Mouse (Mus musculus) gastrocnemius, adult 2 months (tissue): ENCODE results near the gene Cdkn1b. TPM values are rescaled to one million over a fixed set of nuclear protein-coding genes. Genes with fewer than 3 reads are reported as not detected.
A peak's percentile ranks its signal among the peaks of the same experiment; 100 is the strongest.

Source experiments
- DNase-seq: peaks from one replicate; pipeline ENCODE4 v3.0.0; 2022
- H3K27ac ChIP-seq: fragments of 200-600 bp; 2 replicates; pipeline ENCODE4 v1.8.1; 2022; ENCODE audit warnings: mild to moderate bottlenecking
- H3K4me3 ChIP-seq: fragments of 200-600 bp; 2 replicates; pipeline ENCODE4 v1.8.1; 2022; ENCODE audit warnings: mild to moderate bottlenecking, moderate library complexity
- CTCF ChIP-seq: fragments of 200-600 bp; IDR thresholded peaks from 2 replicates; pipeline ENCODE4 v1.8.1; 2022; ENCODE audit warnings: antibody characterized with exemption, mild to moderate bottlenecking, moderate library complexity
- intact Hi-C: fragments of 180-260 bp; cut with DNase I; formaldehyde crosslinking; loops from one replicate; pipeline ENCODE4 v1.15.1; 2025
- total RNA-seq, 2 experiments: library from RNA; stranded (reverse); gene quantifications; 2 replicates each; pipeline ENCODE4 v1.2.3; 2021

Cdkn1b gene
- total RNA-seq, 2 experiments from 2014 or later: 36.1 to 41.8 TPM

- Histone ChIP-seq H3K4me3 (no peak overlapping the region), H3K27ac (no peak overlapping the region)
- intact Hi-C loops: no loop called here
- DNase-seq: no peak
- TF ChIP-seq CTCF: no peak
Measured at GRCm38 (mm10) chr6:134943759-134944407, 23.7 kb downstream of the Cdkn1b start.

GRCm38 (mm10) chr6:134946054-134946453 is 25.9 kb downstream of the Cdkn1b start:
- H3K4me3 ChIP-seq: no peak overlapping the region
- no peak for TF ChIP-seq CTCF
- no peak for DNase-seq
- intact Hi-C loops: no loop called here
- H3K27ac ChIP-seq: peak overlapping the region; percentile 50

- DNase-seq: no peak
- Histone ChIP-seq H3K4me3 (peak overlapping the region; percentile 34), H3K27ac (peak overlapping the region; percentile 53; the same call in 1 of the 2 replicates)
- TF ChIP-seq CTCF: no peak
- intact Hi-C loops: no loop called here
Measured at GRCm38 (mm10) chr6:134946858-134947257, 26.7 kb downstream of the Cdkn1b start.

GRCm38 (mm10) chr6:134947311-134948087 is 27.3 kb downstream of the Cdkn1b start:
- TF ChIP-seq CTCF: peak; percentile 83
- intact Hi-C loops: loop anchor here (2.0 kb wide), 1 partner anchor 75 kb away; no protein-coding TSS in a partner anchor

GRCm38 (mm10) chr6:134948522-134949061 is 28.4 kb downstream of the Cdkn1b start:
- intact Hi-C loops: loop anchor here (2.0 kb wide), 1 partner anchor 76 kb away; no protein-coding TSS in a partner anchor
- no peak overlapping the region for H3K4me3 ChIP-seq
- H3K27ac ChIP-seq: no peak overlapping the region
- no peak for TF ChIP-seq CTCF
- no peak for DNase-seq

More at GRCm38 (mm10) chr6:134947311-134948087, 27.3 kb downstream of the Cdkn1b start:
- peak overlapping the region; percentile 47 for H3K4me3 ChIP-seq
- DNase-seq: peak; percentile 76
- peak overlapping the region; percentile 58 for H3K27ac ChIP-seq

- TF ChIP-seq CTCF: no peak
- Histone ChIP-seq H3K27ac (no peak overlapping the region), H3K4me3 (no peak overlapping the region)
- intact Hi-C loops: loop anchor here (2.0 kb wide), 1 partner anchor 76 kb away; no protein-coding TSS in a partner anchor
- no peak for DNase-seq
Measured at GRCm38 (mm10) chr6:134949241-134949640, 29.0 kb downstream of the Cdkn1b start.

- TF ChIP-seq CTCF: no peak
- no peak for DNase-seq
- Histone ChIP-seq H3K4me3 (no peak overlapping the region), H3K27ac (no peak overlapping the region)
- intact Hi-C loops: no loop called here
Measured at GRCm38 (mm10) chr6:134951364-134951763, 31.2 kb downstream of the Cdkn1b start.

- intact Hi-C loops: no loop called here
- no peak for DNase-seq
- peak overlapping the region; percentile 58 for H3K4me3 ChIP-seq
- TF ChIP-seq CTCF: no peak
- H3K27ac ChIP-seq: peak overlapping the region; percentile 72
Measured at GRCm38 (mm10) chr6:134953976-134954375, 33.8 kb downstream of the Cdkn1b start.

- no peak for DNase-seq
- intact Hi-C loops: no loop called here
- TF ChIP-seq CTCF: peak; percentile 33; the same call in 1 of the 2 replicates
- Histone ChIP-seq H3K4me3 (no peak overlapping the region), H3K27ac (no peak overlapping the region)
Measured at GRCm38 (mm10) chr6:134956388-134956787, 36.2 kb downstream of the Cdkn1b start.

GRCm38 (mm10) chr6:134961286-134961685 is 41.1 kb downstream of the Cdkn1b start:
- intact Hi-C loops: no loop called here
- TF ChIP-seq CTCF: no peak
- Histone ChIP-seq H3K27ac (no peak overlapping the region), H3K4me3 (no peak overlapping the region)
- no peak for DNase-seq

- DNase-seq: no peak
- Histone ChIP-seq H3K4me3 (no peak overlapping the region), H3K27ac (no peak overlapping the region)
- intact Hi-C loops: no loop called here
- TF ChIP-seq CTCF: no peak
Measured at GRCm38 (mm10) chr6:134961858-134962517, 41.8 kb downstream of the Cdkn1b start.

- H3K27ac ChIP-seq: no peak overlapping the region
- H3K4me3 ChIP-seq: no peak overlapping the region
- TF ChIP-seq CTCF: no peak
- no peak for DNase-seq
- intact Hi-C loops: no loop called here
Measured at GRCm38 (mm10) chr6:134962518-134962893, 42.3 kb downstream of the Cdkn1b start.
